Mouse (Mus musculus): ENCODE data around the gene Ifitm1.

DNA sequence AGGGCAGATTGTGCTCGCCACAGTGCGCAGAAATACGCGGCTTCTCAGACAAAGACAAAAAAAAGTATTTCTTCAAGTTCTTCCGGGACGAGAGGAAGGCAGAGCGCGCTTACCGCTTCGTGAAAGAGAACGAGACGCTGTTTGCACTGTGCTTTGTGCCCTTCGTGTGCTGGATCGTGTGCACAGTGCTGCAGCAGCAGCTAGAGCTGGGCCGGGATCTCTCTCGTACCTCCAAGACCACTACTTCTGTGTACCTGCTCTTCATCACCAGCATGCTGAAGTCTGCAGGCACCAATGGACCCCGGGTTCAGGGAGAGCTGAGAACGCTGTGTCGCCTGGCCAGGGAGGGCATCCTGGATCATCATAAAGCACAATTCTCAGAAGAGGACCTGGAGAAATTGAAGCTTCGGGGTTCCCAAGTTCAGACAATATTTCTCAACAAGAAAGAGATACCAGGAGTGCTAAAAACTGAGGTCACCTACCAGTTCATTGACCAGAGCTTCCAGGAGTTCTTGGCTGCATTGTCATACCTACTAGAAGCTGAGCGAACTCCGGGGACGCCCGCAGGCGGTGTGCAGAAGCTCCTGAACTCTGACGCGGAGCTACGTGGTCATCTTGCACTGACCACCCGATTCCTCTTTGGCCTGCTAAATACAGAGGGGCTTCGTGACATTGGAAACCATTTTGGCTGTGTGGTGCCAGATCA lies 43.8 kb upstream of the Ifitm1 start:
- no peak for TF ChIP-seq CTCF (IDR thresholded peaks at IDR 0.05; ENCODE audit: low read depth)
- no peak for TF ChIP-seq EP300 (IDR thresholded peaks at IDR 0.05; ENCODE audit: low read depth)
